Mouse (Mus musculus) neural tube, embryonic 14.5 days (tissue): ENCODE results near the gene Tcaf1. TPM values are rescaled to one million over a fixed set of nuclear protein-coding genes. Genes with fewer than 3 reads are reported as not detected.

Source experiments
- ATAC-seq: fragments of 200-750 bp; cut with Nextera tagmentation; 2 replicates; pipeline ENCODE4 v1.8.0; 2017; ENCODE audit warnings: low read depth, mild to moderate bottlenecking, moderate TSS enrichment, moderate library complexity
- H3K27ac ChIP-seq: fragments of 300-500 bp; sonication (generic); 2 replicates; pipeline ENCODE4 v1.5.1; 2014; ENCODE audit warnings: low read depth, mild to moderate bottlenecking, control low read depth, low read length, moderate library complexity, mixed read lengths
- H3K27me3 ChIP-seq: fragments of 300-500 bp; sonication (generic); 2 replicates; pipeline ENCODE4 v1.6.1; 2014; ENCODE audit warnings: low read length; ENCODE audit not compliant: control insufficient read depth, insufficient read depth
- H3K36me3 ChIP-seq: fragments of 300-500 bp; sonication (generic); 2 replicates; pipeline ENCODE4 v1.6.1; 2014; ENCODE audit warnings: low read length, mixed read lengths; ENCODE audit not compliant: control insufficient read depth, insufficient read depth
- H3K4me1 ChIP-seq: fragments of 300-500 bp; sonication (generic); 2 replicates; pipeline ENCODE4 v1.6.1; 2014; ENCODE audit warnings: low read length; ENCODE audit not compliant: control insufficient read depth, insufficient read depth
- H3K4me2 ChIP-seq: fragments of 300-500 bp; sonication (generic); 2 replicates; pipeline ENCODE4 v1.6.1; 2014; ENCODE audit warnings: mild to moderate bottlenecking, low read depth, low read length, control low read depth
- H3K4me3 ChIP-seq: fragments of 300-500 bp; sonication (generic); 2 replicates; pipeline ENCODE4 v1.5.1; 2014; ENCODE audit warnings: low read depth, low read length, control low read depth, mixed read lengths
- H3K9ac ChIP-seq: fragments of 300-500 bp; sonication (generic); replicated peaks from 2 replicates; pipeline ENCODE4 v1.6.1; 2014; ENCODE audit warnings: low read depth, mild to moderate bottlenecking, control low read depth, low read length, mixed read lengths
- H3K9me3 ChIP-seq: fragments of 300-500 bp; sonication (generic); 2 replicates; pipeline ENCODE4 v1.6.1; 2016; ENCODE audit warnings: low read length; ENCODE audit not compliant: control insufficient read depth
- WGBS: fragments of 180-500 bp; shearing (Covaris S2); extraction: QIAGEN DNeasy Blood & Tissue Kit; methylation state at CpG from one replicate; pipeline ENCODE4 v1.1.7; 2014; 5-methylcytosine and 5-hydroxymethylcytosine counted together
- polyA plus RNA-seq: library from polyadenylated mRNA; unstranded; fragments of >200 nt; fragmentation: Nextera tagmentation; extraction: Ambion mirVana; gene quantifications from 2 replicates; pipeline ENCODE4 v1.2.1, GENCODE M21; 2014

Gene Tcaf1
- polyA plus RNA-seq = 224 and 238 TPM in 2 replicates

GRCm38 (mm10) chr6:42709291-42710211 is at the start of gene Tcaf1:
TSS of gene Tcaf1 (minus strand) at chr6:42710088.
- peak within 1 kb of the TSS; percentile 92 for H3K9ac ChIP-seq
- H3K4me2 ChIP-seq = peak within 1 kb of the TSS; percentile 69
- H3K27ac ChIP-seq = peak within 1 kb of the TSS; percentile 96
- peaks cover 20% of the 10 kb centered on the region for H3K4me1 ChIP-seq
- under 1% methylated on average over 27 of the region's 28 CpGs for WGBS
- no peaks in the 10 kb centered on the region for H3K27me3 ChIP-seq
- ATAC-seq = peak; percentile 100
- no peaks in the 10 kb centered on the region for H3K36me3 ChIP-seq
- H3K9me3 ChIP-seq = no peaks in the 10 kb centered on the region
- peak within 1 kb of the TSS; percentile 67 for H3K4me3 ChIP-seq

GRCm38 (mm10) chr6:42756104-42756503 is 46.2 kb upstream of the Tcaf1 start, which contains the start of gene Olfr38:
TSS of gene Olfr38 (plus strand) at chr6:42756404.
- H3K9ac ChIP-seq = no peak within 1 kb of the TSS
- no peaks in the 10 kb centered on the region for H3K4me1 ChIP-seq
- no peaks in the 10 kb centered on the region for H3K27me3 ChIP-seq
- no peak within 1 kb of the TSS for H3K4me2 ChIP-seq
- H3K9me3 ChIP-seq = no peaks in the 10 kb centered on the region
- ATAC-seq = no peak
- WGBS = 39% methylated on average over 1 of the region's 1 CpGs
- no peak within 1 kb of the TSS for H3K27ac ChIP-seq
- no peak within 1 kb of the TSS for H3K4me3 ChIP-seq
- H3K36me3 ChIP-seq = no peaks in the 10 kb centered on the region

DNA sequence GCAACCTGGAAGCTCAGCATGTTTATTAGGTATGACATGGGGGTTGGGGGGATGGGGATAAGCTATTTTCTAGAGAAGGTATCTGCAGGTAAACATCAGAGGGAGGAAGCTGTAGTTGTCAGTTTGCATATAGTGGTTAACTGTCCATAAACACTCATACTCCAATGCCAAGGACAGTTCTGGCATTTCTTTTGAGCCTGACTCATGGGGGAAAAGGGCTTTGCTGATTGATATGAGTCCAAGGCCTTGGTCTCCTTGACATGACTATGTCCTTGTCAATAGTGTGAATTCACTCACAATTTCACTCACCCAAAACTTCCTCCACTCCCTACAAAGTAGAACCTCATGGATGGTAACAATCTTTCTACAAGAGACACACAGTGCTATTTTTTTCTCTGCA is 38.0 kb upstream of the Tcaf1 start:
- Histone ChIP-seq H3K9ac (no peak overlapping the region), H3K27ac (no peak overlapping the region), H3K4me3 (no peak overlapping the region), H3K36me3 (no peaks in the 10 kb centered on the region), H3K4me1 (no peaks in the 10 kb centered on the region), H3K9me3 (no peaks in the 10 kb centered on the region), H3K4me2 (no peak overlapping the region), H3K27me3 (no peaks in the 10 kb centered on the region)
- no peak for ATAC-seq

DNA sequence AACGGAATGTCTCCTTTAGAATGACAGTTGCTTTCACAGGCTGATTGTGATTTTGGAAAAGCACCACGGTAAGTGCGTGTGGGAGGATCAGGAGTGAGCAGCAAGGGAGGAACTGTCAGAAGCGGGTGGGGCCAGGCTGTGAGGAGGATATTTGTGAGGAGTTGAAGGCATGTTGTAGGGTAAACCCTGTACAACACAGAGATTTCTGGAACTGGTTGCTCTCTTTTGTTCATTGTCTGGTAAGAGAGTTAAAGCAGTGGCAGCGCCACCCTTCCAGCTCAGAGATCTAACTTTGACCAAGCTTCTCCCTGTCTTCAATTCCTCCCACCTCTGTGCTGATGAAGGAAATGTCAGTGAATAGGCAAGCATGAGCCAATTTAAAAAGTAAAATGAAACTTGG is 32.4 kb upstream of the Tcaf1 start:
- WGBS = 84% methylated on average over 5 of the region's 5 CpGs
- no peak overlapping the region for H3K4me3 ChIP-seq
- ATAC-seq = no peak
- H3K9ac ChIP-seq = no peak overlapping the region
- no peaks in the 10 kb centered on the region for H3K36me3 ChIP-seq
- no peaks in the 10 kb centered on the region for H3K27me3 ChIP-seq
- H3K27ac ChIP-seq = no peak overlapping the region
- no peaks in the 10 kb centered on the region for H3K4me1 ChIP-seq
- no peaks in the 10 kb centered on the region for H3K9me3 ChIP-seq
- no peak overlapping the region for H3K4me2 ChIP-seq

DNA sequence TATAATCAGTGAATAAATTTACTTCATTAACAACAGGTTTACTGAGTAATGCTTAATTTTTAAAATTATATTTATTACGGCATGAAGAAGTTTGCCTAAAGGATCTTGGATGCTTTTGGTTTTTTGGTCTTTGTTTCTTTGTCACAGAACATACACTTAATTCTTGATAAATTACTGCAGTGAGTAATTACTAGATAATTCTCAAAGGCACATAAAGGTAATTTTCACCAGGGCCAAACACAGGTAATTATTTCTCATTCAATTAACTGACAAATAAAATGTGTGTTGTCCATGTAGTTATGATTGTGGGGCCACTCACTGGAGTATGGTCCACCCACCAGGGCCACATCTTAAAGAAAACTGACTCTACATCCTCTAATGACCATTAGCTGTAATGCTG is 29.2 kb upstream of the Tcaf1 start, which contains the start of gene Olfr453:
Gene Olfr453 (plus strand): TSS at position 301 of the 400 bp plus-strand sequence.
- Histone ChIP-seq H3K4me3 (no peak within 1 kb of the TSS), H3K9me3 (no peaks in the 10 kb centered on the region), H3K4me2 (no peak within 1 kb of the TSS), H3K27ac (no peak within 1 kb of the TSS), H3K9ac (no peak within 1 kb of the TSS), H3K27me3 (no peaks in the 10 kb centered on the region), H3K4me1 (no peaks in the 10 kb centered on the region), H3K36me3 (no peaks in the 10 kb centered on the region)
- no peak for ATAC-seq
- 93% methylated on average over 1 of the region's 1 CpGs for WGBS

- Histone ChIP-seq H3K4me2 (no peak overlapping the region), H3K27ac (no peak overlapping the region), H3K4me1 (no peaks in the 10 kb centered on the region), H3K9me3 (no peaks in the 10 kb centered on the region), H3K9ac (no peak overlapping the region), H3K27me3 (no peaks in the 10 kb centered on the region), H3K36me3 (no peaks in the 10 kb centered on the region), H3K4me3 (no peak overlapping the region)
- no peak for ATAC-seq
These were observed 8.1 kb upstream of the Tcaf1 start for GRCm38 (mm10) chr6:42717973-42718372.

DNA sequence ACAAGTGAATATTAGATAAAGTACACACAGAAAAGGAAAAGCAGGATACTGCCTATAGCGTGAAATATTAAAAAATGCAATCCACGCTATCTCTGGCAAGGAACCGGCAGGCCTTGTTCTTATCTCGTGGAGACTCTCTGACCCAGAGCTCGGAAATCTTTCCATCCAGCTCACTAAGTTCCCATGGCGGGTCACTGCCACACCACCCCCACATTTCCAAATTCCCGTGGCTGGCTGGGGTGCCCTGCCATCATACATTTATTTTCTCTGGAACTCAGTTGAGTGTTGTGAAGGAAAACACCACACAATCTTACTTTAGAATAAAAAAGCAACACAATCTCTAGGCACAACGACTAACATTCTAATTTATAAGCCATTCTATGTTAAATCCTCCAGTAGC is 4.8 kb upstream of the Tcaf1 start:
- no peak overlapping the region for H3K4me3 ChIP-seq
- no peaks in the 10 kb centered on the region for H3K27me3 ChIP-seq
- no peaks in the 10 kb centered on the region for H3K9me3 ChIP-seq
- no peak overlapping the region for H3K4me2 ChIP-seq
- ATAC-seq = no peak
- no peak overlapping the region for H3K9ac ChIP-seq
- WGBS = 76% methylated on average over 8 of the region's 8 CpGs
- H3K36me3 ChIP-seq = no peaks in the 10 kb centered on the region
- H3K27ac ChIP-seq = no peak overlapping the region
- H3K4me1 ChIP-seq = no peaks in the 10 kb centered on the region

- under 1% methylated on average over 32 of the region's 32 CpGs for WGBS
- peak overlapping the region; percentile 98 for H3K27ac ChIP-seq
- H3K4me1 ChIP-seq = peaks cover 14% of the 10 kb centered on the region; the same call in 1 of the 2 replicates
- H3K9ac ChIP-seq = peak overlapping the region; percentile 96
- peak overlapping the region; percentile 83 for H3K4me2 ChIP-seq
- H3K4me3 ChIP-seq = peak overlapping the region; percentile 78
- no peaks in the 10 kb centered on the region for H3K27me3 ChIP-seq
- H3K36me3 ChIP-seq = 0 out of 2 replicates have a peak, but pooled peaks cover 4% of the 10 kb centered on the region
- H3K9me3 ChIP-seq = no peaks in the 10 kb centered on the region
- ATAC-seq = peak; percentile 94
These were observed 17.2 kb downstream of the Tcaf1 start for GRCm38 (mm10) chr6:42692517-42693190.

DNA sequence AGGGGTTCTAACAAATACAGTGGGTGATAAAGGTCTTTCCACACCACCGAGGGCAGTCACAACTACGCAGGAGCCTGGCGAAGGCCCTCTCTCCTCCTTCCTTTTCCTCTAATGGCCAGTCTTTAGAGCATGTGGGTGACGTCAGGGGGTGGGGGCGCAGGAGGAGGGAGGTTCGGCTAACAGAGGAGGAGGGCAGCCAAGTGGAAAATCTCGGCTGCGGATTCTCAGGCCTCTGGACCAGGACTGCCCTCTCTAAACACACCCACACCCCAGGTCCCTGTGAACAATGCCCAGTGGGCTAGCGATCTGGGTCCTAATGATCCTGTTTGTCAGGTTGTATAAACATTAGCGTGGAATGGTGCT is 17.8 kb downstream of the Tcaf1 start:
- Histone ChIP-seq H3K4me3 (peak overlapping the region; percentile 78), H3K4me2 (peak overlapping the region; percentile 83), H3K9me3 (no peaks in the 10 kb centered on the region), H3K9ac (peak overlapping the region; percentile 96), H3K36me3 (0 out of 2 replicates have a peak, but pooled peaks cover 4% of the 10 kb centered on the region), H3K27me3 (no peaks in the 10 kb centered on the region), H3K27ac (peak overlapping the region; percentile 98), H3K4me1 (peaks cover 14% of the 10 kb centered on the region; the same call in 1 of the 2 replicates)
- peak; percentile 89 for ATAC-seq
- WGBS = 0% methylated on average over 10 of the region's 10 CpGs
